Mouse (Mus musculus) central nervous system, embryonic 14 days (tissue): ENCODE measurements around the gene Tspan8. TPM values are rescaled to one million over a fixed set of nuclear protein-coding genes. Genes with fewer than 3 reads are reported as not detected.

Experiments used
- polyA plus RNA-seq: library from polyadenylated mRNA; depleted of rRNA; stranded (reverse); fragments of >200 nt; gene quantifications from 2 replicates; pipeline ENCODE4 v1.2.3, GENCODE M21; 2012; rRNA removed

The Tspan8 gene
- polyA plus RNA-seq: 0.18 and 2.2 TPM in 2 replicates

DNA sequence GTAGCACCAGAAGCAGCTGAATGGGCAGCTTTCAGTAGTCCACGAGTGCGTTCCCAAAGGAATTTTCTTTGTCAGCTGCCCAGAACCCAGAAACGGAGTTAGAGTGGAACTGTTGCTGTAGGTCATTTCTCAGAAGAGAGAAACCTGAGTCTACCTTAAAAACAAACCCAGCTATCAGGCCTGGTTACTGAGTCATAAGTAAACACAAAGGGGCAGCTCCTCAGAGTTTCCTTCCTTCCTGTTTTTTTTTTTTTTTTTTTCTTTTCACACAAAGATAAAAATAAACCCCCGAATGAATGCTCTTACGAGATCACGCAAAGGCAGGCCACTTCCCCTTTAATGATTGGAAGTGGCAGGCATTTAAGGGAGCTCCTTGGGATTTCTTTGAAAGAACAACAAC lies at the start of gene Tspan8:
Tspan8 (plus strand) TSS at position 322 of the 400 bp plus-strand sequence.

Other genes with a start within 250 kb of the Tspan8 start
- 0.12 and 0.24 TPM in 2 replicates for gene A930009A15Rik, start 246.8 kb upstream of the Tspan8 start, polyA plus RNA-seq
- 1.2 and 5.3 TPM in 2 replicates for gene Lgr5, start 229.1 kb upstream of the Tspan8 start, polyA plus RNA-seq
- 5.5 and 7.8 TPM in 2 replicates for gene Ptprr, start 201.4 kb downstream of the Tspan8 start, polyA plus RNA-seq